Mouse (Mus musculus): ENCODE results near the gene Olfr1377.
"Not testable (repeated sequence)": the region's sequence is repeated elsewhere in the genome, so short reads cannot be mapped to it uniquely, and the experiment has no call there.

DNA sequence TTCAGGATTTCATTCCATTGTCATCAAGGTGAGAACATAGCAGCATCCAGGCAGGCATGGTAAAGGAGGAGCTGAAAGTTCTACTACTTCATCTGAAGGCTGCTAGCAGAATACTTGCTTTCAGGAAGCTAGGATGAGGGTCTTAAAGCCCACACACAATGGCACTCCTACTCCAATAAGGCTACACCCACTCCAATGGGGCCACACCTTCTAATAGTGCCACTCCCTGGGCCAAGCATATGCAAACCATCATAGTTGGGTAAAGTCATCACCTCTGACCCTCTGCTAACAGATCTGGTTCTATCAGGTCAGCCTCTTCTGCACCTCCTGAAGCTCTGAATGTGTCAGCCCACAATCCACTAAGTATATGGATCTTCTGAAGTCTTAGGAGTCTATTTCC, 52.4 kb downstream of the Olfr1377 start:
- TF ChIP-seq POLR2A, CTCF (IDR thresholded peaks at IDR 0.05; ENCODE audit: extremely low read depth, insufficient read depth, low read length): not testable (repeated sequence)

Measured in cortical plate, adult 2 months (tissue).